Mouse (Mus musculus) lung, adult 2 months (tissue): Measurements from ENCODE around the gene Hsdl2. TPM values are rescaled to one million over a fixed set of nuclear protein-coding genes. Genes with fewer than 3 reads are reported as not detected.

ENCODE experiments used
- DNase-seq: peaks from one replicate; pipeline ENCODE4 v3.0.0; 2022
- H3K4me1 ChIP-seq: fragments of 200-500 bp; 2 replicates; pipeline ENCODE4 v1.6.1; 2011; ENCODE audit warnings: low read length; ENCODE audit not compliant: control insufficient read depth, insufficient read depth
- H3K4me3 ChIP-seq: fragments of 200-500 bp; replicated peaks from 2 replicates; pipeline ENCODE3; 2011; ENCODE audit warnings: low read depth, mild to moderate bottlenecking, control low read depth, low read length; ENCODE audit errors: extremely low read depth
- CTCF ChIP-seq: fragments of 200-500 bp; IDR thresholded peaks from 2 replicates; pipeline ENCODE4 v1.5.1; 2011; ENCODE audit warnings: mild to moderate bottlenecking, low read length, control low read depth; ENCODE audit not compliant: insufficient read depth
- POLR2A ChIP-seq: fragments of 200-500 bp; IDR thresholded peaks from 2 replicates; pipeline ENCODE4 v1.6.1; 2011; ENCODE audit warnings: low read depth, mild to moderate bottlenecking, control low read depth, low read length, borderline replicate concordance; ENCODE audit errors: extremely low read depth
- WGBS: fragments of 180-500 bp; shearing (Covaris S2); methylation state at CpG from one replicate; pipeline ENCODE4 v1.1.7; 2018; 5-methylcytosine and 5-hydroxymethylcytosine counted together
- polyA plus RNA-seq: library from polyadenylated mRNA; depleted of rRNA; stranded (reverse); fragments of >200 nt; gene quantifications from 2 replicates; pipeline ENCODE4 v1.2.3, GENCODE M21; 2012; rRNA removed

The Hsdl2 gene
- polyA plus RNA-seq: 7.5 and 16.1 TPM in 2 replicates

- peaks cover 3% of the 10 kb centered on the region; the same call in 1 of the 2 replicates for H3K4me1 ChIP-seq
- under 1% methylated on average over 61 of the region's 61 CpGs for WGBS
- DNase-seq: peak; percentile 95
- TF ChIP-seq POLR2A: peak; percentile 68; the same call in 1 of the 2 replicates
- no peak for TF ChIP-seq CTCF
- peak within 1 kb of the TSS; percentile 87 for H3K4me3 ChIP-seq
Measured at GRCm38 (mm10) chr4:59581314-59582185, at the start of gene Hsdl2. Hsdl2 (plus strand) TSS chr4:59581563.

- 48% methylated on average over 2 of the region's 2 CpGs for WGBS
- DNase-seq: no peak
- H3K4me3 ChIP-seq: no peak overlapping the region
- no peak for TF ChIP-seq CTCF
- H3K4me1 ChIP-seq: peaks cover 5% of the 10 kb centered on the region
Measured at GRCm38 (mm10) chr4:59533268-59533667, 48.1 kb upstream of the Hsdl2 start.

- Histone ChIP-seq H3K4me3 (no peak overlapping the region), H3K4me1 (peaks cover 3% of the 10 kb centered on the region)
- no peak for TF ChIP-seq POLR2A
- TF ChIP-seq CTCF: no peak
- DNase-seq: no peak
Measured at GRCm38 (mm10) chr4:59535624-59536023, 45.7 kb upstream of the Hsdl2 start.

GRCm38 (mm10) chr4:59536281-59536680 lies 45.1 kb upstream of the Hsdl2 start:
- WGBS: 77% methylated on average over 1 of the region's 1 CpGs
- TF ChIP-seq POLR2A (no peak), CTCF (no peak)
- Histone ChIP-seq H3K4me1 (peaks cover 3% of the 10 kb centered on the region), H3K4me3 (no peak overlapping the region)
- no peak for DNase-seq

DNA sequence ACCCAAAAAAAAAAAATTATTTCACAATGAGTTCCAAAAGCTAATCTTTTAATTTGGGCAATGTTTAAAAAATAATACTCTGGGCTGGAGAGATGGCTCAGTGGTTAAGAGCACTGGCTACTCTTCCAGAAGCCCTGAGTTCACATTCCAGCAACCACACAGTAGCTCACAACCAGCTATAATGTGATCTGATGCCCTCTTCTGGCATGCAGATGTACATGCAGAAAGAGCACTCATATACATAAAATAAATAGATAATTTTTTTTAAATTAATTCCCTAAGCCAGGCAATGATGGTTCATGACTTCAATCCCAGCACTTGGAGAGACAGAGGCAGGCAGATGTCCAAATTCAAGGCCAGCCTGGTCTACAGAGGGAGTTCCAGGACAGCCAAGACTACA lies 38.4 kb upstream of the Hsdl2 start:
- Histone ChIP-seq H3K4me1 (peaks cover 13% of the 10 kb centered on the region), H3K4me3 (no peak overlapping the region)
- TF ChIP-seq CTCF (no peak), POLR2A (no peak)
- no peak for DNase-seq

- peaks cover 10% of the 10 kb centered on the region for H3K4me1 ChIP-seq
- DNase-seq: no peak
- 12% methylated on average over 2 of the region's 2 CpGs for WGBS
- TF ChIP-seq CTCF (no peak), POLR2A (no peak)
- no peak overlapping the region for H3K4me3 ChIP-seq
Measured at GRCm38 (mm10) chr4:59544654-59545053, 36.7 kb upstream of the Hsdl2 start.

DNA sequence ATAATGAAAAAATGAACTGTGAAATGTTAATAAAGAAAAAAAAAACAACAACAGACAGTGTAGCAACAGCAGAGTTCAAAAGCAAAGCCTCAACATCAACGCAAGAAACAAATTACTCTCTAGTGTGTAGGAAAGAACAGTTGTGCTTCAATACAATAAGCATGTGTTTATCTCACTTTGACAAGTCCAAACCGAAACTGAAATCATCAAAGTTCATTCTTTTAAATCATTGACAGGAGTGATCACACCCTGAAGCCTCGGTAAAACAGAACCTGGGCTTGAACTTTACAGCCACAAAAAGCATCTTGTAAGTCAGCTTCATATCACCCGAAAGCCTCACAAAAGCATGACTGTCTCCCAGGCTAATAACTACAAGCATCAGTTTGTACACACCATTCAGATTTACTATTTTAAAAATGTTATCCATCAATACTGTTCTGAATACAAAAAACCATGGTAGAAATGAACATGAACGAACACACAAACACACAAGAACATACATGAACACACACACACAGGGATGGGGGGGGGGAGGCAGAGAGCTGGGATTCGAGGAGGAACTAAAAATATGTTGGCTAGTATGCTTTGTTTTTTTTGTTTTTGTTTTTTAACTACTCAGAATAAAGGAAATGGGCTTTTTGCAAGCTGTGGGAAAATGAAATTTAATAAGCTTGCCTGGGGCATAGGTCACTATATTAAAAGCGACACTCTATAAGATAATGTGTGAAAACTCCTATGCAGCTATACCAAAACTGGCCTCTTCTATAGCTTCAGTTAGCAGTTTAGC lies 34.9 kb upstream of the Hsdl2 start:
- Histone ChIP-seq H3K4me3 (peak overlapping the region; percentile 49), H3K4me1 (peaks cover 10% of the 10 kb centered on the region; the same call in 1 of the 2 replicates)
- DNase-seq: no peak
- TF ChIP-seq POLR2A (no peak), CTCF (no peak)
- WGBS: 20% methylated on average over 7 of the region's 7 CpGs

DNA sequence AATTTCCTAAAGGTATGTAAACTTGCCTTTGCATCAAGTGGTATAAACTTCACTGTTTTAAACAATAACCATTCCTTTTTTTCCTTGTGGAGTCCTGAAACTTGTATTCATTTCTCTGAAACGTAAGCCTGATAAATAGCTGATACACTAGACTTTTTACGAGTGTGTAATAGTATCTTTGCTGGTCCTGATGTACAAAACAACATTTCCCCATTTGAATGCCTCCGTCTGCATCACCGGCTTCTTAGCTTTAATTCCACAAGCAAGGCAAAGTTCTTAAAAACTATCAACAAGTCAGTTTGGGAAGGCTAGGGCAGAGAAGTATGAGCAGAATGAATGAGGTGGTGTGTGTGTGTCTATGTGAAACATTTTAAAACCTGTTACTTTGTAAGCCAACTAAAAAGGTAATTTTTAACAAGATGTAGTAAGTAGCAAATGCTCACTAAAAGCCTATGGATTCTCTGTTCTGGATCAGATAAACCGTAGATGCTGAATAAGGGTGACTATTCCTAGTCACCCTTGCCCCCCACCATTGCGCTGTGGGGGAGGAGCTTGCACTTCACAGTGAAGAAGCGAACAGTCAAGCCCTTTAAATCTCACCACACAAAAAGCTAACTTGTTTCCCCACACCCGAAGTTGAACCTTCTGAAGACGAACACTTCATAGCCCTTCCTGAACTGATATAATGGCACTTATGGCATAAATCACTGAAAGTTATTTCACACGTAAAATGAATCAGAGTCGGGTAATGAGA lies 34.0 kb upstream of the Hsdl2 start:
- Histone ChIP-seq H3K4me3 (peak overlapping the region; percentile 32), H3K4me1 (peaks cover 8% of the 10 kb centered on the region; the same call in 1 of the 2 replicates)
- WGBS: 9% methylated on average over 11 of the region's 11 CpGs
- TF ChIP-seq CTCF (no peak), POLR2A (no peak)
- no peak for DNase-seq

DNA sequence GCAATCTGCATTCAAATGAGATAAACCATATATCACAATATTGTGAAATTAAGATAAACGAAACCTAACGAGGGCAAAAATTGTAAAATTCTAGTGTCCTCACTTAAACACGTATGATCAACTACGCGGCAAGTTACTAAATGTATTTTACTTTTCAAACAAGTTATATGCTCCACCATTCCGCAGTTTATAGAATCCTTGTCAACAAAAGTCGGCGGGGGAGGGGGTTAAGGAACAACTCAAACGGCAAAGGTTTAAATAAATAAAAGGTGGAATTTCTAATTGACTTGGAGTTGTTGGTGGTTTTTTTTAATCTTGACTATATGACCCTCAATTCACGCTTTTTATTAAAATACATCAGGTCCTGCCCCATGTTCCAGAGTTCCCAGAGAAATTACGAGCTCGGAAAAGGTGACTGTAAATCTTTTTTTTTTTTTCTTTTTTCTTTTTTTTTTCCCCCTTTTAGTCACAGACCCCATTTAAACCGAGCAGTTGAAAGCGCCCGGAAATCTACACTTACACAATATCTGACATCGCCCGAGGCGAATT lies 33.3 kb upstream of the Hsdl2 start:
- Histone ChIP-seq H3K4me3 (peak overlapping the region; percentile 96), H3K4me1 (peaks cover 5% of the 10 kb centered on the region; the same call in 1 of the 2 replicates)
- WGBS: 3% methylated on average over 18 of the region's 18 CpGs
- DNase-seq: no peak
- TF ChIP-seq CTCF (no peak), POLR2A (no peak)
